Mouse (Mus musculus) cortical plate, adult 2 months (tissue): ENCODE data around the gene Sema5a.

Source experiments
- CTCF ChIP-seq: fragments of 200-500 bp; IDR thresholded peaks from 2 replicates; pipeline ENCODE4 v1.5.1; 2011; ENCODE audit warnings: mild to moderate bottlenecking, control low read depth, low read length; ENCODE audit not compliant: insufficient read depth; ENCODE audit errors: extremely low read depth
- POLR2A ChIP-seq: fragments of 200-500 bp; IDR thresholded peaks from 2 replicates; pipeline ENCODE4 v1.6.1; 2011; ENCODE audit warnings: mild to moderate bottlenecking, low read length, control low read depth; ENCODE audit not compliant: insufficient read depth; ENCODE audit errors: extremely low read depth

DNA sequence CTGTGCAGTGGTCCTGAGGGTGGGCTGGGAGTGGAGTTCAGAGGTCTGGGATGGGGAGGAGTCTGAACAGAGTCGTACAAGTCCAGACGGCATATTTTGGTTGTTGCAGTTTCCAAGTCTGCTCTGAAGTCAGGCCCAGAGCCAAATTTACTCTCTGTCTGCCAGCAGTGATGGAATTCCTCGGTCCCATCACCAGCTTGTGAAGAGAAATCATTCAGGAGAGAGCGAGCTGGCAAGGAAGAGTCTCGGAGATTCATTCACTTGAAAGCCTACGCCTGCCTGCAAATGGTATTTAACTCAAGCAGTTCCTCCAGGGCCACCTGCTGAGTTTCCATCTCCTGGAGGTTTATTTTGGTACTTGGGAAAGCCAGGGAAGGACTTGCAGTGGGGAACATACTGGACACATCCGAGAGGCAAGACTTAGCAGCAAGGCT is 13.3 kb downstream of the Sema5a start:
- no peak for TF ChIP-seq CTCF
- no peak for TF ChIP-seq POLR2A
